Mouse (Mus musculus) G1E (cell line): ENCODE data around the gene Pde8a. TPM values are rescaled to one million over a fixed set of nuclear protein-coding genes. Genes with fewer than 3 reads are reported as not detected.

Experiments used
- ATAC-seq: 2 replicates; pipeline ENCODE4 v1.8.0; 2016; ENCODE audit warnings: mild to moderate bottlenecking; ENCODE audit not compliant: insufficient number of reproducible peaks, poor library complexity, low FRiP score, severe bottlenecking; ENCODE audit errors: extremely low read depth
- DNase-seq: peaks from one replicate; pipeline ENCODE4 v3.0.0; 2012; ENCODE audit warnings: low spot score
- H3K27me3 ChIP-seq: 2 replicates; pipeline ENCODE4 v1.6.1; 2012; ENCODE audit warnings: mild to moderate bottlenecking, low read length, inconsistent platforms; ENCODE audit not compliant: insufficient read depth
- H3K36me3 ChIP-seq: replicated peaks from 2 replicates; pipeline ENCODE3; 2012; ENCODE audit warnings: mild to moderate bottlenecking, inconsistent platforms
- H3K4me1 ChIP-seq: 2 replicates; pipeline ENCODE4 v1.6.1; 2012; ENCODE audit warnings: low read depth, low read length, inconsistent platforms, mixed read lengths; ENCODE audit not compliant: insufficient read depth
- H3K4me3 ChIP-seq: 2 replicates; pipeline ENCODE4 v1.5.1; 2012; ENCODE audit warnings: low read depth, mild to moderate bottlenecking, inconsistent platforms, low read length, moderate library complexity, mixed read lengths
- H3K9me3 ChIP-seq: replicated peaks from 2 replicates; pipeline ENCODE4 v1.6.1; 2012; ENCODE audit warnings: inconsistent platforms
- CTCF ChIP-seq: IDR thresholded peaks from 2 replicates; pipeline ENCODE4 v1.5.1; 2012; ENCODE audit warnings: low read depth, low read length, inconsistent platforms, mixed read lengths
- GATA1 ChIP-seq: IDR thresholded peaks from 2 replicates; pipeline ENCODE4 v1.6.1; 2012; ENCODE audit warnings: borderline replicate concordance, low read length, inconsistent platforms, mixed read lengths
- GATA2 ChIP-seq: IDR thresholded peaks from 2 replicates; pipeline ENCODE4 v1.6.1; 2012; ENCODE audit warnings: low read depth, low read length, inconsistent platforms, borderline replicate concordance
- POLR2AphosphoS5 ChIP-seq: IDR thresholded peaks from 2 replicates; pipeline ENCODE4 v1.6.1; 2012; ENCODE audit warnings: low read depth, low read length, inconsistent platforms; ENCODE audit not compliant: insufficient replicate concordance
- TAL1 ChIP-seq: conservative IDR thresholded peaks from 2 replicates; pipeline ENCODE4 v1.6.1; 2012; ENCODE audit warnings: low read depth, low read length, inconsistent platforms, mixed read lengths
- polyA plus RNA-seq: library from polyadenylated mRNA; stranded (reverse); fragments of >175 nt; gene quantifications from 2 replicates; pipeline ENCODE4 v1.2.3, GENCODE M21; 2012
- total RNA-seq, 2 experiments: library from RNA; stranded (forward) in 1 of 2; stranded (reverse) in 1 of 2; fragments of 200-1000 nt in 1 of 2; fragments of >200 nt in 1 of 2; fragmentation: Nextera tagmentation in 1 of 2; gene quantifications; 2 replicates each; pipeline ENCODE4 v1.2.3; 2014 to 2017

The Pde8a gene
- total and polyA plus RNA-seq, 3 experiments: 0.05 TPM; not detected in 2

GRCm38 (mm10) chr7:81215950-81216349 is 2.6 kb downstream of the Pde8a start:
- Histone ChIP-seq H3K27me3 (peaks cover 16% of the 10 kb centered on the region), H3K36me3 (no peaks in the 10 kb centered on the region), H3K9me3 (peaks cover 22% of the 10 kb centered on the region), H3K4me3 (no peak overlapping the region), H3K4me1 (no peaks in the 10 kb centered on the region)
- TF ChIP-seq GATA1 (no peak), TAL1 (no peak), GATA2 (no peak), CTCF (no peak), POLR2AphosphoS5 (no peak)
- ATAC-seq (no peak), DNase-seq (no peak)

DNA sequence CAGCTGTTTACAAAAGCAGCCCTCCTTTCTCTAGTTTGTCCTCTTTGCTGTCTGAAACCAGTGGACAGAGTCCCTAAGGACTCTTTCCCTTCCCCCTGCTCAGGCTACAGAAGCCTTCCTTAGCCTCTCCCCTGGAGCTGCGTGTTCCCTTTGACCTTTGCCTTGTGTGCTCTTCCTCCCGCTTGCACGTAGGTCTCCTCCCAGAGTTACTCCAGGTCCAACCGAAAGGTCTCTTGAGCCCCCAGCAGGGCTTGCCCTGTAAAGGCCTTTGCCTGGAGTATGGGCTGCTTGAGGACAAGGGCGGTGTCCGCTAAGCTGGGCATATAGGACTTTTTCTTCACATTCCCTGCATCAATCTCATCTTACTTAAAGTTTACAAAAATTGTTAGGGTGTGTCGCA is 5.9 kb downstream of the Pde8a start:
- H3K9me3 ChIP-seq: no peaks in the 10 kb centered on the region; the same call in 1 of the 2 replicates
- no peaks in the 10 kb centered on the region for H3K36me3 ChIP-seq
- H3K27me3 ChIP-seq: peaks cover 13% of the 10 kb centered on the region
- H3K4me1 ChIP-seq: no peaks in the 10 kb centered on the region
- DNase-seq (no peak), ATAC-seq (no peak)
- TF ChIP-seq TAL1 (no peak), GATA2 (no peak), CTCF (no peak), POLR2AphosphoS5 (no peak), GATA1 (no peak)
- no peak overlapping the region for H3K4me3 ChIP-seq

DNA sequence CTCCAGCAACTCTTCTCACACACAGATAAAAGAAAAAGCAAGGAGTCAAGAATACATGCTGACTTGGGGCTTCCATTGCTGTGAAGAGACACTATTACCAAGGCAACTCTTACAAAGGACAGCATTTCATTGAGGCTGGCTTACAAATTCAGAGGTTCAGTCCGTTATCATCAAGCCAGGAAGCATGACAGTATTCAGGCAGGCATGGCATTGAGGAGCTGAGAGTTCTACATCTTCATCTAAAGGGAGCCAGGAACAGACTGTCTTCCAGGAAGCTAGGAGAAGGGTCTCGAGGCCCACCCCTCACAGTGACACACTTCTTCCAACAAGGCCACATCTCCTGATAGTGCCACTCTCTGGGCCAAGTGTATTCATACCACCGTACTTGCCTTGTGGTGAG is 7.0 kb downstream of the Pde8a start:
- ATAC-seq: no peak
- no peaks in the 10 kb centered on the region for H3K4me1 ChIP-seq

DNA sequence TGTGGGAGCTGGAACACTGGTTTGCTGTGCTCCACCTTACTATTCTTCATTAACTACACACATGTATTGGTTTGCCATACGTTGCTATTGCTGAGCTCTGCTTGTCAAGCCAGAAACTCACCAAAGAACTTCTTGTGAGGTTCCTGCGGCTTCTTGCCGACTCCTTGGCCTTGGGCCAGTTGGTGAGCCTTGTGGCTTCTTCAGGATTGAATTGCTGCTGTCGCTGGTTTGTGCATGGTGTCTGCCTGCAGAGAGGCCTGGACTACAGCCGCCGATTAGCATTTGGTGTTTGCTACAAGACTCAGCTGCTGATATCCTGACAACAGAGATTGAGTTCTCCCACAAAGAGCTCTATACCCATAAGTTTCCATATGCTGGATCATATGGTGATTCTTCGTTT is 10.9 kb downstream of the Pde8a start:
- H3K36me3 ChIP-seq: no peaks in the 10 kb centered on the region
- DNase-seq (no peak), ATAC-seq (no peak)
- peaks cover 16% of the 10 kb centered on the region for H3K27me3 ChIP-seq
- TF ChIP-seq CTCF (no peak), GATA2 (no peak), POLR2AphosphoS5 (no peak), GATA1 (no peak), TAL1 (no peak)
- no peaks in the 10 kb centered on the region for H3K9me3 ChIP-seq
- no peaks in the 10 kb centered on the region for H3K4me1 ChIP-seq
- H3K4me3 ChIP-seq: no peak overlapping the region

More for the DNA sequence above, 7.0 kb downstream of the Pde8a start:
- no peak for DNase-seq
- no peak for TF ChIP-seq GATA2
- no peak for TF ChIP-seq CTCF
- TF ChIP-seq TAL1: no peak
- H3K36me3 ChIP-seq: no peaks in the 10 kb centered on the region
- H3K9me3 ChIP-seq: no peaks in the 10 kb centered on the region
- H3K27me3 ChIP-seq: peaks cover 15% of the 10 kb centered on the region
- no peak overlapping the region for H3K4me3 ChIP-seq

DNA sequence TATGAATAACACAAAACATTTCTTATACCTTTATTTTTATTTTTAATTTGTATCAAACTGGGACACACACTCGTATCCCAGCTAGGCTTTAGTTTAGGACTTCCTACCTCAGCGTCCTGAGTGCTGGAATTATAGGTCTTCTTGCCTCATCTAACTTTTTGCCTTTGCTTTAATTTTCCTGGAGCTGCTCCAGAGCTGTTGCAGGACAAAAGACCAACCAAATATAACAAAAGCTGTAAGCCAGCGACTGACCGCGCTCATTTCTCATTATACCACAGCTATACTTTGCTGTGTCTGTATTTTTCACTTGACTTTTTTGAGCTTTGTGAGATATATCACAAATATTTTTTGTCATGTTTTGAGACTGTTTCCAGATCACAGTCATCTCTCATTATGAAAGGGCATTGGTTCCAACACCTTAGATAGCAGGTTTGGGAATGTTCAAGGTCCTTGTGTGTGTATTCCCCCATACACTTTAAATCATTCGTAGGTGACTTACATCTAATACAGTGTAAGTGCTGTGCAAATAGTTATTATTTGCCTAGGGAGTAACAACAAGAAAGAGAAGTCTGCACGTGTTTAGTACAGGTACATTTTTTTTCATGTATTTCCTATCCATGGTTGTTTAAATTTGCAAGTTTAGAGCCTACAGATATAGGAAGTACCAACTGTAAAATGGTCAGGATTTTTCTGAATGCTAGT is 16.8 kb downstream of the Pde8a start:
- no peak for ATAC-seq
- H3K4me3 ChIP-seq: no peak overlapping the region
- no peak for DNase-seq
- H3K27me3 ChIP-seq: peaks cover 15% of the 10 kb centered on the region
- TF ChIP-seq CTCF: no peak
- TF ChIP-seq GATA1: no peak
- no peak for TF ChIP-seq TAL1
- no peak for TF ChIP-seq POLR2AphosphoS5
- no peak for TF ChIP-seq GATA2
- no peaks in the 10 kb centered on the region for H3K9me3 ChIP-seq
- no peaks in the 10 kb centered on the region for H3K36me3 ChIP-seq
- H3K4me1 ChIP-seq: peaks cover 13% of the 10 kb centered on the region

- DNase-seq: no peak
- no peaks in the 10 kb centered on the region for H3K9me3 ChIP-seq
- peaks cover 36% of the 10 kb centered on the region for H3K4me1 ChIP-seq
- H3K4me3 ChIP-seq: no peak overlapping the region
- no peaks in the 10 kb centered on the region for H3K36me3 ChIP-seq
- TF ChIP-seq TAL1 (no peak), CTCF (no peak), GATA2 (no peak), GATA1 (no peak), POLR2AphosphoS5 (no peak)
- no peak for ATAC-seq
- H3K27me3 ChIP-seq: peaks cover 13% of the 10 kb centered on the region
These were observed 19.3 kb downstream of the Pde8a start for GRCm38 (mm10) chr7:81232674-81233073.
